Mouse (Mus musculus) hindbrain, embryonic 12.5 days (tissue): ENCODE measurements around the gene Bmpr2. TPM values are rescaled to one million over a fixed set of nuclear protein-coding genes. Genes with fewer than 3 reads are reported as not detected.

ENCODE experiments used
- ATAC-seq: fragments of 200-750 bp; cut with Nextera tagmentation; 2 replicates; pipeline ENCODE4 v1.8.0; 2017; ENCODE audit warnings: moderate TSS enrichment; ENCODE audit not compliant: low FRiP score
- H3K27ac ChIP-seq: fragments of 300-500 bp; sonication (generic); 2 replicates; pipeline ENCODE4 v1.5.1; 2016; ENCODE audit warnings: mild to moderate bottlenecking
- H3K27me3 ChIP-seq: fragments of 300-500 bp; sonication (generic); 2 replicates; pipeline ENCODE4 v1.6.1; 2016; ENCODE audit warnings: mild to moderate bottlenecking
- H3K36me3 ChIP-seq: fragments of 300-500 bp; sonication (generic); 2 replicates; pipeline ENCODE4 v1.6.1; 2016; ENCODE audit warnings: mild to moderate bottlenecking
- H3K4me1 ChIP-seq: fragments of 300-500 bp; sonication (generic); 2 replicates; pipeline ENCODE4 v1.6.1; 2016
- H3K4me2 ChIP-seq: fragments of 300-500 bp; sonication (generic); replicated peaks from 2 replicates; pipeline ENCODE4 v1.6.1; 2016; ENCODE audit warnings: mild to moderate bottlenecking
- H3K4me3 ChIP-seq: fragments of 300-500 bp; sonication (generic); 2 replicates; pipeline ENCODE4 v1.5.1; 2016; ENCODE audit warnings: mild to moderate bottlenecking
- H3K9ac ChIP-seq: fragments of 300-500 bp; sonication (generic); 2 replicates; pipeline ENCODE4 v1.6.1; 2016; ENCODE audit warnings: mild to moderate bottlenecking, moderate library complexity
- H3K9me3 ChIP-seq: fragments of 300-500 bp; sonication (generic); replicated peaks from 2 replicates; pipeline ENCODE4 v1.6.1; 2016; ENCODE audit warnings: mild to moderate bottlenecking
- WGBS: fragments of 180-500 bp; shearing (Covaris S2); methylation state at CpG from one replicate; pipeline ENCODE4 v1.1.7; 2016; 5-methylcytosine and 5-hydroxymethylcytosine counted together
- polyA plus RNA-seq: library from polyadenylated mRNA; unstranded; fragments of >200 nt; fragmentation: Nextera tagmentation; extraction: Ambion mirVana; gene quantifications from 2 replicates; pipeline ENCODE4 v1.2.1, GENCODE M21; 2016

The Bmpr2 gene
- polyA plus RNA-seq, 1 experiment from 2014 or later: 13.7 TPM

DNA sequence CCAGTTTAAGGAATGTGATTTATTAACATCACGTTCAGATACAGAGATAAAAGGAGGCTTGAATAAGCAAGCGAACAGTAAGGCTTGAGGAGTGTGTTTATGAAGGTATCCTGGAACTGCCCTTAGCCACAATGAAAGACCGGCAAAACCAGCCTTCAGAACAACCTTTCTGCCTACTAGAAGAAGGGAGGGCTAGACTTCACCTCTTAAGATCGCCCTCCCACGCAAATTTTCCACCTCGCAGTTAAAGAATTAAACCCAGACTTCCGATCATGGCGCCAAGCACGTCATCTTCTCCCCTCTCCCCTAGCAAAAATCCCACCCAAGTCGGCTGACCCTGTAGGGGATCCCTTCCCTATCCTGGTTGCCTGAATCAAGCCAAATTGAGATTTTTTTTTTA lies 992 bp upstream of the Bmpr2 start:
- Histone ChIP-seq H3K27ac (peak overlapping the region; percentile 100), H3K9ac (peak overlapping the region; percentile 90), H3K4me2 (peak overlapping the region; percentile 77), H3K4me1 (peaks cover 9% of the 10 kb centered on the region), H3K4me3 (peak overlapping the region; percentile 94), H3K9me3 (no peaks in the 10 kb centered on the region), H3K36me3 (no peaks in the 10 kb centered on the region), H3K27me3 (no peaks in the 10 kb centered on the region)
- 2% methylated on average over 10 of the region's 10 CpGs for WGBS
- no peak for ATAC-seq

DNA sequence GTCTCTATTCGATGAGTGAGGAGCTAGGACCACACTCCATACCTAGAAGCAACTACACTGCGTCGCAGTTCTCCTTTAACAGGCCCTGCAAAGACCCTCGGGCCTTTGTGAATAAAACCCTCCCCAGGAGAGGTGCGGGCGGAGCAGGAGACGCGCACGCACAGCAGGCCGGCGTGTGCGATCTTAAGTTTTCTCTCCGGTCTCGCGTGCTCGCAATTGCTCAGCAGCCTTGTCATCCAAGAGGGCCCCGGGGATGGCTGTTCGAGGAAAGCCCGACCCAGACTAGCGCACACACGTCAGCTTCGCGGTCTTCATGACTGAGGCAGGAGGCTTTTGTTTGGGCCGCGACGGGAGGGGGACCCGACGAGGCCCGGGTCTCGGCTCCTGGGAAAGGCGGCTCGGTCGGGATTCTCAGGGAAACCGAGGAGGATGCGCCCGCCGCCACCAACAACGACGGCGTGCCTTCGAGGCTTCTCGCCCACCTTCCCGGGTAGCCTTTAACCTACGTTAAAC lies 493 bp upstream of the Bmpr2 start:
- Histone ChIP-seq H3K36me3 (no peaks in the 10 kb centered on the region), H3K27ac (peak overlapping the region; percentile 100), H3K4me2 (peak overlapping the region; percentile 77), H3K27me3 (no peaks in the 10 kb centered on the region), H3K4me3 (peak overlapping the region; percentile 94), H3K9me3 (no peaks in the 10 kb centered on the region), H3K4me1 (peaks cover 9% of the 10 kb centered on the region), H3K9ac (peak overlapping the region; percentile 90)
- WGBS: under 1% methylated on average over 44 of the region's 44 CpGs
- ATAC-seq: no peak; the same call in none of the 2 replicates

DNA sequence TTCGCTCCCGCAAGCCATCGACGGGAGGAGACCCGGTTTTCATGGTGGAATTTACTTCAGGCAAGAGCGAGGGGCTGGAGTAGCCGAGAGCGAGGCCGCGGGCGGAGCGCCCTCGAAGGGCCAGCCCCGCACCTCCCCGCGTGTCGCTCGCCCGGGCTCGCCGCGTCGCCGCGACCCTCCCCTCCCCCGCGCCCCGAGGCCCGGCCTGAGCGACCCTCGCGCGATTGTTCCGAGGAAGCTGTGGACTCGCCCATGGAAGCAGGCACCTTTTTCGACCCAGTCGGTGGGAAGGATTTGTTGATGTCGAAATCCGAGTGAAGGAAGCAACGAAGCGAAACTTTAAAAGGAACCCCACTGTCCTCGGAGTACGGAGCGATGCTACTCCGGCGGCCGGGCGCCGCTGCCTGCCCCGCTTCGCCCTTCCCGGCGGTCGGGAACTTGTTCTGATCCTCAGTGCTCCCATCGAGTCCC lies 616 bp downstream of the Bmpr2 start:
- H3K27ac ChIP-seq: peak overlapping the region; percentile 100

DNA sequence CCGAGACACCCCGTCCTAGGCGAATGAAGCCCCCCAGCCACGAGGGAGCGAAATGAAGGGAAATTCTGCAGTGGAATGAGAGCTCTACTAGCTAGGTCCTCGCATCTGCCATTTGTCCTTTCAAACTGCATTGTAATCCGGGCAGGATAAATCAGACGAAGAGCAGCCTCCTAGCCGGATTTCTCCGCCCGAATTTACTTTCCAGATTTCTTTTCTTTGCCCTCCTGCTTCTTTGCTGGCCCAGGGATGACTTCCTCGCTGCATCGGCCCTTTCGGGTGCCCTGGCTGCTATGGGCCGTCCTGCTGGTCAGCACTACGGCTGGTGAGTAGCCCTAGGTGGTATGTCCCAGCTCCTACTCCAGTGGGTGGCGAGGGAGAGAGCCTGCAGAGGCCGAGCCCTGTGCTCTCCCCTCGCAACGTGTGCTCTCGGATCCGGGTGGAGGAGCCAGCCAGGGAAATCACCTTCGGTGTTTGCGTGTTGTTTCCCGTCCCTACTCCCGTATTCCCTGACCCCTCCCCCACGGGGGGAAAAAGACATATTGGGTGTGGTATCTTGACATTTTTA lies 1.3 kb downstream of the Bmpr2 start:
- H3K4me2 ChIP-seq: peak overlapping the region; percentile 77

More for the DNA sequence above, 616 bp downstream of the Bmpr2 start:
- no peaks in the 10 kb centered on the region for H3K9me3 ChIP-seq
- peak overlapping the region; percentile 77 for H3K4me2 ChIP-seq
- no peaks in the 10 kb centered on the region for H3K27me3 ChIP-seq
- H3K4me1 ChIP-seq: peaks cover 15% of the 10 kb centered on the region
- ATAC-seq: peak; percentile 73
- H3K9ac ChIP-seq: peak overlapping the region; percentile 90
- under 1% methylated on average over 49 of the region's 55 CpGs for WGBS
- H3K36me3 ChIP-seq: no peaks in the 10 kb centered on the region
- peak overlapping the region; percentile 94 for H3K4me3 ChIP-seq

DNA sequence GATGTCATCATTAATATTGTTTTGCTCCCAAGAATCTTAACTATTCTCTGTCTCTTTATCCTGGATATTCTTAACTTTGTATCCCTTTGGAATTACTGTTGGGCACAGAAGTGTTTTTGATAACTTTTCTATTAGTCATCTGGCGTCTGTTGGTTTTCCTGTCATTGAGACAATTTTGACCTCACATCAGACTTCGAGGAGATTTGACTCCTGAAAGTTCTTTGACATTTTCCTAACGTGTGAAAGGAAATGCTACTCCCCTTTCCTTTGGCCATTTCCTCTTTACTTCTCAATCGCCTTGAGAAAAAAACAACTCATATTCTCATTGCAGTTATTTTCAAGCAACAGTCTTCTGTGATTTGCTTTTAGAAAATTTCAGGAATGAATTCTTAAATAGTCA lies 2.1 kb downstream of the Bmpr2 start:
- peaks cover 15% of the 10 kb centered on the region for H3K4me1 ChIP-seq
- no peaks in the 10 kb centered on the region for H3K36me3 ChIP-seq
- H3K4me3 ChIP-seq: peak overlapping the region; percentile 94
- no peak overlapping the region for H3K27ac ChIP-seq
- H3K4me2 ChIP-seq: peak overlapping the region; percentile 77
- peak overlapping the region; percentile 47; the same call in 1 of the 2 replicates for H3K9ac ChIP-seq
- 9% methylated on average over 4 of the region's 4 CpGs for WGBS
- H3K9me3 ChIP-seq: no peaks in the 10 kb centered on the region
- no peaks in the 10 kb centered on the region for H3K27me3 ChIP-seq
- no peak for ATAC-seq

More for the DNA sequence above, 1.3 kb downstream of the Bmpr2 start:
- peak overlapping the region; percentile 94 for H3K4me3 ChIP-seq
- H3K27me3 ChIP-seq: no peaks in the 10 kb centered on the region
- H3K9ac ChIP-seq: peak overlapping the region; percentile 90
- WGBS: 0% methylated on average over 27 of the region's 27 CpGs
- H3K27ac ChIP-seq: peak overlapping the region; percentile 100
- no peaks in the 10 kb centered on the region for H3K9me3 ChIP-seq
- no peaks in the 10 kb centered on the region for H3K36me3 ChIP-seq
- no peak for ATAC-seq
- H3K4me1 ChIP-seq: peaks cover 15% of the 10 kb centered on the region

DNA sequence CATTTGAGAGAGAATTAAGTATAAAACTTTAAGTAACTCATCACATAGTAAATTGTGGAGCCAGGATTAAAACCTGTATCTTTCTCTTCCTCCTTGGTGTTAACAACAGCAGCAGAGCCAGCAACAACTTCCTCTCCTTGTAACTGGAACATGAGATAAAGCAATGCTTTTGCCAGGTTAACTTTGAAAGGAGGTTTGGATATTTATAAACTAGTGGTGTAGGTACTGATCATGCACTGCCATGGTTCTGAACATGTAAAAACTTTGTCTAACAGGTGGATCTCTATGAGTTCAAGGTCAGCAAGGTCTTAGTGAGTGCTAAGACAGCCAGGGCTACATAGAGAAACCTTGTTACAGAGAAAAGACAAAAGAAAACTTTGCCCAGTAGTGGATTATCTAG lies 3.4 kb downstream of the Bmpr2 start:
- ATAC-seq: no peak
- H3K9ac ChIP-seq: peak overlapping the region; percentile 32; the same call in 1 of the 2 replicates
- no peak overlapping the region for H3K27ac ChIP-seq

DNA sequence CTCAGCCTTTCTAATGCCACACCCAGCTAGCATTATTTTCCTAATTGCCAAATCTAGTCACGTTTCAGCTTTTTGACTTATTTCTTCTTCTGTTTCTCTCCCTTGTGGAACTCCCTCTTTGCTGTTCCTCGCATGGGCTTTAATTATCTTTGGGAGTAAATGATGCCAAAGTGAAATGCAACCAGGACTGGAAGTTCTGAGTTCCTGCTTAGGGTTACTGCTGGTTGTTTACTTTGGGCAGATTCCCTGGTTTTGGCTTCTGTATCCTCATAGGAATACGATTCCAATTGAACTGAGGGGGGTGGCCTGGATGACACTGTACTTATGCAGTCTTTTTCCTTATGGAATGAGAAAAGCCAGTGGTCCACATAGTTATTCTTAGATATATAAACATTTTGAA lies 8.7 kb downstream of the Bmpr2 start:
- Histone ChIP-seq H3K9me3 (no peaks in the 10 kb centered on the region), H3K27me3 (no peaks in the 10 kb centered on the region), H3K27ac (no peak overlapping the region), H3K9ac (no peak overlapping the region), H3K36me3 (no peaks in the 10 kb centered on the region), H3K4me1 (peaks cover 28% of the 10 kb centered on the region), H3K4me3 (no peak overlapping the region), H3K4me2 (no peak overlapping the region)
- no peak for ATAC-seq
- 82% methylated on average over 3 of the region's 3 CpGs for WGBS

More for the DNA sequence above, 3.4 kb downstream of the Bmpr2 start:
- Histone ChIP-seq H3K4me1 (peaks cover 24% of the 10 kb centered on the region), H3K4me2 (peak overlapping the region; percentile 70), H3K4me3 (peak overlapping the region; percentile 26), H3K27me3 (no peaks in the 10 kb centered on the region), H3K9me3 (no peaks in the 10 kb centered on the region), H3K36me3 (no peaks in the 10 kb centered on the region)

DNA sequence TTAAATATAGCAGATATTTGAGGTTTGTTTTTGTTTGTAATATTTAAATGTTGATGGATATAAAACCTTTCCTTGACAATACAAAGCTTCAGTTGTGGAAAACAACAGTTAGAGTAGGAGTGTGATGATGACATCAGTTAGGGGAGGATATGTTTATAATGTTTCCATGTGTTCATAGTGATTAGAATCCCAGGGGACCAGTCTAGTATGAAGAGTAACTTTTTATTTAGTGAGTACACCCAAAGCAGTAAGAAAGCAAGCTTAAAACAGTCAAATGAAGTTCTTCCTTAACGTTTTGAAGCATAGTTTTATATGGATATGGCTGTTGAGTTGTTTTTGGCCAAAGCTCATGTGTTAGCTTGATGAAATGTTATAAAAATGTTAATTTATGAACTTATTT lies 17.9 kb downstream of the Bmpr2 start:
- Histone ChIP-seq H3K4me3 (no peak overlapping the region), H3K4me1 (no peaks in the 10 kb centered on the region), H3K36me3 (no peaks in the 10 kb centered on the region), H3K27me3 (no peaks in the 10 kb centered on the region), H3K4me2 (no peak overlapping the region), H3K9me3 (no peaks in the 10 kb centered on the region), H3K27ac (no peak overlapping the region), H3K9ac (no peak overlapping the region)
- WGBS: 81% methylated on average over 1 of the region's 1 CpGs
- ATAC-seq: no peak

DNA sequence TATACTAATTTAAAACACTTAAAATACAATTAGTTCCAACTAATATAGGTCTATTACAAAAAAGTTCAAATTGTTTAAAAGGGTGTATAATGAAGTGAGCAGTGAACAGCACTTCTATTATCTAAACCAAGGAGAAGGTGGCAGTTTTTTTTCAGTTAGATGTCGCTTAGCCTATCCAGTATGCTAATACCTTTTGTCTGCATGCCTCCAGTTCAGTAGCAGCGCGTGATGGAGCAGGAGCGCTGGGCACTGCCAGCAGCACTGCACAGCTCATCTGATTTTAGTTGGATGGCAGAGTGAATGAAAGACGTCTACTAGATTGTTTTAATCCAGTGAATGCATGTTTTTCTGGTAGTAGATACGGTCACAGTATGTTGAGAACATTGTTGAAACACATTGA lies 25.8 kb downstream of the Bmpr2 start:
- Histone ChIP-seq H3K4me1 (peaks cover 13% of the 10 kb centered on the region), H3K9me3 (no peaks in the 10 kb centered on the region), H3K36me3 (no peaks in the 10 kb centered on the region), H3K4me3 (no peak overlapping the region), H3K27me3 (no peaks in the 10 kb centered on the region), H3K4me2 (no peak overlapping the region), H3K27ac (peak overlapping the region; percentile 40; the same call in 1 of the 2 replicates), H3K9ac (0 out of 2 replicates have a peak overlapping the region, but pooled peaks have one; percentile 27)
- WGBS: 31% methylated on average over 6 of the region's 6 CpGs
- ATAC-seq: peak; percentile 84

DNA sequence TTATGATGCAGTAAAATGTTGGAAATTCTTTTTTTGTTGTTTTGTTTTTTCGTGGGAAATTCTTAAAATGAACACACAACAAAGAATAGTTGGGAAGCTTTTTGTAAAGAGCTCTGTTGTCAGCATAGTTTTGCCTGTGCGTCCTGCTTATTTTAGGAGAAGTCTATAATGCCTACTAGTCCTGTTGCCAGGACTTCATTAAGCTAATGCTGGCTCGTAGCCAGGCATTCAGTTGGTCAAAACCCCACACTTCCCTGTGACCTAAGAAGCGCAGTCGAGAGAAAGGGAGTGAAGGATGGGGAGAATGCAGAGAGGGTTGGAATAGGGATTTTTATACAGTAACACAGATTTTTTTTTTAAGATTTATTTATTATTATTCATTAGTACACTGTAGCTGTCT lies 26.5 kb downstream of the Bmpr2 start:
- H3K27me3 ChIP-seq: no peaks in the 10 kb centered on the region
- peaks cover 13% of the 10 kb centered on the region for H3K4me1 ChIP-seq
- no peaks in the 10 kb centered on the region for H3K9me3 ChIP-seq
- no peaks in the 10 kb centered on the region for H3K36me3 ChIP-seq
- ATAC-seq: no peak
- H3K4me2 ChIP-seq: no peak overlapping the region
- no peak overlapping the region for H3K9ac ChIP-seq
- H3K4me3 ChIP-seq: no peak overlapping the region
- no peak overlapping the region for H3K27ac ChIP-seq
- 70% methylated on average over 5 of the region's 5 CpGs for WGBS

DNA sequence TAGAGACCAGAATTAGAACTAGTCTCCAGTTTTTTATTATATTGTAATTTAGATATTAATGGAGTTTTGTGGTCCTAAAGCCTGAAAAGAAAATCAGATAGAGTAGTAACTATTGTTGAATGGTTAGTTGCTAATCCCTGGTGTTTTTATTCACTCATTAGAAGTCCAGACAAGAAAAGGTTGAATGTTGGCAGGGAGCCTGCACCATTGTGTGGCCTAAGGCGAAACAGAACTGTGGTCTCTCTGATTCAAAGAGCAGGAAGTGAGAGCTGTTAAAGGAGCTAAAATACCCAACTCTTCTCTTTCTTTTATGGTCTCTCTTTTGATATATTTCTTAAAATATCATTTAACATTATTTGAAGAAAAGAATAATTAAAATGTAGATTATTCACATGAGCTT lies 32.1 kb downstream of the Bmpr2 start:
- no peak overlapping the region for H3K27ac ChIP-seq
- no peaks in the 10 kb centered on the region for H3K4me1 ChIP-seq
- H3K36me3 ChIP-seq: no peaks in the 10 kb centered on the region
- H3K4me2 ChIP-seq: no peak overlapping the region
- no peaks in the 10 kb centered on the region for H3K9me3 ChIP-seq
- 26% methylated on average over 1 of the region's 1 CpGs for WGBS
- no peak overlapping the region for H3K9ac ChIP-seq
- H3K27me3 ChIP-seq: no peaks in the 10 kb centered on the region
- no peak overlapping the region for H3K4me3 ChIP-seq
- no peak for ATAC-seq

DNA sequence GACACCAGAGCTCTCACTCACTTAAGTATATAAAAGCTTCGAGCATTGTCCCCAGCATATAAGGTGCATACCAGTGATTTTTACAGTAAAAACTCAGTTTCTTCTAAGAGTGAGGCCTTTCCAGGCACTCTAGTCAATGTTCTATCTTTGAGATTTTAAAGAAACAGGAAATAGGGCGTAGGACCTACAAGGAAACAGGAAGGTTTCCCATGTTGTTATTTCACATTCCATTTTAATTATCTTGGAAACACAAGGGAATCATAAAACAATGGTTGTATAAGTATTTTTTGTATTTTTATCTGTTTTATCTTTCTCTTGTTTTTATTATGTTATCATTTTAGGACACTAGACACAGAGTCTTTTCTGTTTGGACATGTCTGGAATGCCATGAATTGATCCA lies 34.7 kb downstream of the Bmpr2 start:
- Histone ChIP-seq H3K27me3 (no peaks in the 10 kb centered on the region), H3K4me2 (no peak overlapping the region), H3K4me3 (no peak overlapping the region), H3K4me1 (no peaks in the 10 kb centered on the region), H3K9ac (no peak overlapping the region), H3K9me3 (no peaks in the 10 kb centered on the region), H3K36me3 (no peaks in the 10 kb centered on the region), H3K27ac (no peak overlapping the region)
- no peak for ATAC-seq
- 91% methylated on average over 2 of the region's 2 CpGs for WGBS

DNA sequence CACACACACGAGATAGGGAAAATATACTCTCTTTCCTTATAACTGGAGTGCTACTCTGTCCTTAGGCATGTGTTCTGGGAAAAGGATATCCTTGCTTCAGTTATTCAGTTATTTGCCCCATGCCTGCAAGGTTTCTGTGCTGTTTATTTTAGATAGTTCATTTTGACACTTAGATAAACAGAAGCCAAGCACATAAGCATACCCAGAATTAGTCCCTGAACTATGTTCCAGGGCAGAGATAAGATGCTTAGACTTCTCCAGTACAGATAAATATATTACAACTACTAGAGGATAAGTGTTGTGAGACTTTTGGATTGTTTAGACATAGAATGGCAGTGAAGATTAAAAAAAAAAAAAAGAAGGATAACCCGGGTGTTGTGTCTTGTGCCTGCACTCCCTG lies 41.2 kb downstream of the Bmpr2 start:
- Histone ChIP-seq H3K36me3 (no peaks in the 10 kb centered on the region), H3K4me3 (no peak overlapping the region), H3K9me3 (no peaks in the 10 kb centered on the region), H3K27me3 (no peaks in the 10 kb centered on the region), H3K9ac (no peak overlapping the region), H3K4me2 (no peak overlapping the region), H3K4me1 (no peaks in the 10 kb centered on the region), H3K27ac (no peak overlapping the region)
- WGBS: 73% methylated on average over 2 of the region's 2 CpGs
- ATAC-seq: no peak
